Mouse (Mus musculus) liver, embryonic 13.5 days (tissue): ENCODE measurements around the gene Pdzd2. TPM values are rescaled to one million over a fixed set of nuclear protein-coding genes. Genes with fewer than 3 reads are reported as not detected.

ENCODE experiments used
- ATAC-seq: fragments of 200-750 bp; cut with Nextera tagmentation; 2 replicates; pipeline ENCODE4 v1.8.0; 2017; ENCODE audit warnings: low read depth, mild to moderate bottlenecking, moderate number of reproducible peaks, moderate library complexity
- DNase-seq: peaks from one replicate; pipeline ENCODE4 v3.0.0; 2022
- H3K27ac ChIP-seq: fragments of 300-500 bp; sonication (generic); 2 replicates; pipeline ENCODE4 v1.5.1; 2015; ENCODE audit warnings: moderate library complexity, mild to moderate bottlenecking, inconsistent platforms
- H3K27me3 ChIP-seq: fragments of 300-500 bp; sonication (generic); 2 replicates; pipeline ENCODE4 v1.6.1; 2015; ENCODE audit warnings: mild to moderate bottlenecking, inconsistent platforms
- H3K36me3 ChIP-seq: fragments of 300-500 bp; sonication (generic); 2 replicates; pipeline ENCODE4 v1.6.1; 2015; ENCODE audit warnings: mild to moderate bottlenecking, inconsistent platforms
- H3K4me1 ChIP-seq: fragments of 300-500 bp; sonication (generic); replicated peaks from 2 replicates; pipeline ENCODE4 v1.6.1; 2015; ENCODE audit warnings: inconsistent platforms
- H3K4me2 ChIP-seq: fragments of 300-500 bp; sonication (generic); 2 replicates; pipeline ENCODE4 v1.6.1; 2015; ENCODE audit warnings: inconsistent platforms, mild to moderate bottlenecking, moderate library complexity
- H3K4me3 ChIP-seq: fragments of 300-500 bp; sonication (generic); replicated peaks from 2 replicates; pipeline ENCODE4 v1.5.1; 2015; ENCODE audit warnings: mild to moderate bottlenecking, inconsistent platforms
- H3K9ac ChIP-seq: fragments of 300-500 bp; sonication (generic); 2 replicates; pipeline ENCODE4 v1.6.1; 2015; ENCODE audit warnings: mild to moderate bottlenecking, inconsistent platforms
- H3K9me3 ChIP-seq: fragments of 300-500 bp; sonication (generic); replicated peaks from 2 replicates; pipeline ENCODE4 v1.6.1; 2016; ENCODE audit warnings: inconsistent platforms
- WGBS: fragments of 180-500 bp; shearing (Covaris S2); methylation state at CpG from one replicate; pipeline ENCODE4 v1.1.7; 2015; ENCODE audit not compliant: insufficient replicate concordance; 5-methylcytosine and 5-hydroxymethylcytosine counted together
- polyA plus RNA-seq: library from polyadenylated mRNA; unstranded; fragments of >200 nt; fragmentation: Nextera tagmentation; extraction: Ambion mirVana; gene quantifications from 2 replicates; pipeline ENCODE4 v1.2.1, GENCODE M21; 2015

The Pdzd2 gene
- polyA plus RNA-seq, 1 experiment from 2014 or later, result 1.5 TPM

DNA sequence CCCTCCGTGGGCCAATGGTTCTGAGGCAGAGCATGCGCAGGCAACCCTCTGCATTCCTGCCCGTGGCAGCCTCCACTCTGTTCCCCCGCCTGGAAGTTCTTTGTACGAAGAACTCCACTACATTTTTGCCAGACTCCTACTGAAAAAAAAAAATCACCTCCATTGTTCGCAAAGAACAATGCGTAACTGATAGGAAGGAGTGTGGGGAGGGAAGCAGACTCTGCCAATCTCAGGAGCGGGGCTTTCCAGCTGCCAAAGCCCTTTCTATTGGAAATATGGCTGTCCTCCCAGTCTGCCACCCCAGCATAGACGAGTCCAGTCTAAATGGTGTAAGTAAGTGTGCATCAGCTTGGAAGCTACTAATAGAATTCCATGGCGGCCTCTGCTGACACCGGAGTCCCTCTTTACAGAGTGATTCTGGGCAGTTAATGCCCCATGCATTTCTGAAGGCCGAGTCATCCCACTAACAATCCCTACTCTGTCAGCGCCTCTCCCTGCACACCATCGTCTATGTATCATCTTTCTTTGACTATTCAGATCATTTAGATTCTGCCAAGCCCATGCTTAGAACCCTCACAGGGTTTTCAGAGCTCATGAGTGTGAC lies 221.3 kb downstream of the Pdzd2 start:
- Histone ChIP-seq H3K9me3 (no peaks in the 10 kb centered on the region), H3K4me2 (no peak overlapping the region), H3K27me3 (no peaks in the 10 kb centered on the region), H3K4me1 (no peaks in the 10 kb centered on the region), H3K4me3 (no peak overlapping the region), H3K9ac (no peak overlapping the region), H3K36me3 (no peaks in the 10 kb centered on the region), H3K27ac (no peak overlapping the region)
- WGBS, result 54% methylated on average over 14 of the region's 14 CpGs
- ATAC-seq (no peak), DNase-seq (no peak)

DNA sequence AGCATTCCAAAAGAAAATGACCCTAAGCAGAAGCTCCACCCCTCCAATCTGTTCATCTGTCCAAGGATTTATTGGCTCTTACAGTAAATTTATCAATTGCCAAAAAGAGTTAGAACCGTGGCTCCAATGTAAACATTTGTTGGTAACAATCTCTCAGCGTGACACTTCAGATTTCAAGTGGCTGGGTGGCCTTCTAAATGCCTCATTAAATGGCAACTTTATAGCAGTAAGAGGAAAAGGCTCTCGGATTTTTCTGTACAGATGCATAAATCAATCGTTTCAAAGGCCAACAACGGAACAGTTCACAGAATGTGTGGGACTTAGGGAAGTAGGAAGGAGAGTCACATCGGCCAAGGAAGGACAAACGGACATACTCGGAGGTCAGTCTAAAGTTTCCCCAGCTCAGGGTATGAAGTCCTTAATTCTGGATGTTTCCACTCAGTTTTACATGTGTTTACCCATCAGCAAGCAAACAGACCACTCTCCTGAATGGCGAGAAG lies 222.4 kb downstream of the Pdzd2 start:
- no peaks in the 10 kb centered on the region for H3K36me3 ChIP-seq
- no peak overlapping the region for H3K9ac ChIP-seq
- H3K4me1 ChIP-seq, result no peaks in the 10 kb centered on the region
- H3K27me3 ChIP-seq, result no peaks in the 10 kb centered on the region
- no peak overlapping the region for H3K4me2 ChIP-seq
- H3K9me3 ChIP-seq, result no peaks in the 10 kb centered on the region
- WGBS, result 61% methylated on average over 9 of the region's 9 CpGs
- H3K27ac ChIP-seq, result no peak overlapping the region
- no peak for DNase-seq
- ATAC-seq, result no peak
- H3K4me3 ChIP-seq, result no peak overlapping the region

DNA sequence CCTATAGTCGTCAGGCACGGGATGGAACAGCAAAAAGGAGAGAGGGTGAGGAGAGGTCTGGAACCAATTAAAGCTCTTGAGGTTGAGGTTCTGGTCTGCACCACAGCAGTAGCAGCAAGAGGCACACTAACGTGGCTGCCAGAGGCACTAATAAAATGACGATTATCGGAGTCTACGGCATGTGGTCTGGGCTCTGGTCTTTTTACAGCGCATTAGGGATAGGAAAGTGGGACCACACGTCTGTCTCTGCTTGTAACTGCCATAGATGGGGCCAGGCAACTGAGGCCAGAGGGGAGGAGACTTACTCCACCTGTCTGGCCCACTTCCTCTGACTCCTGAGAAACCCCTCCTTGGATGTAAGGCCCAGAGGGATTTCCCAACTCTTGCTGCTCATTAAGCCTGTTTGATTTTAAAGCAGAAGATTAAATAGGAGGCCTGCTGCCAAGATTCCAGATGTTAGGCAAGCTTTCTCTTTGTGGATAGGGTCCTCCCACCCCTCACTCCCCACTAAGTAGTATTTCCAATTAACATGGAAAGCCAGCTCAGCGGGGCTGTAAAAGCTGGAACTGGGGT lies 224.4 kb downstream of the Pdzd2 start:
- no peak overlapping the region for H3K4me3 ChIP-seq
- no peaks in the 10 kb centered on the region for H3K9me3 ChIP-seq
- ATAC-seq, result no peak

DNA sequence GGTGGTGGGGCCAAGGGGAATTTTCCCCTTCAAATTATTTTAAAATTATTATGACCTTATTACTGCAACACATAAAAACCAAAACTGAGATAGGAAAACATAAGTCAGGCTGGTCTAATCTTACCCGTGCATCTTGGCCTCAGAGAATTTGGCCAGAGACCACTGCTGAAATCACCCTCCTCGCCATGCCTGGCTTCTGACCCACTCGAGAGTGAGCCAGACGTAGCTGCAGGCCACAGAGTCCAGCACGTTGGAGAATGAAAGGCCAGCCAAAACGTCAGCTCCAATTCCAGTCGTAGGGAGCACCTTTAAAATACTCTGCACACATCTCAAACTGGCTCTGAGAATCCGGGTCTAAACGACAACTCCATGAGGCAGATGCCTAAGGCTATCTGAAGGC lies 226.2 kb downstream of the Pdzd2 start:
- Histone ChIP-seq H3K9ac (no peak overlapping the region), H3K4me3 (no peak overlapping the region), H3K9me3 (no peaks in the 10 kb centered on the region), H3K4me1 (0 out of 2 replicates have a peak, but pooled peaks cover 4% of the 10 kb centered on the region), H3K36me3 (no peaks in the 10 kb centered on the region), H3K27ac (no peak overlapping the region), H3K4me2 (no peak overlapping the region), H3K27me3 (no peaks in the 10 kb centered on the region)
- no peak for DNase-seq
- no peak for ATAC-seq
- WGBS, result 46% methylated on average over 9 of the region's 9 CpGs

More for the DNA sequence above, 224.4 kb downstream of the Pdzd2 start:
- WGBS, result 73% methylated on average over 9 of the region's 9 CpGs
- Histone ChIP-seq H3K9ac (no peak overlapping the region), H3K4me1 (no peaks in the 10 kb centered on the region), H3K4me2 (no peak overlapping the region), H3K27ac (no peak overlapping the region), H3K36me3 (no peaks in the 10 kb centered on the region), H3K27me3 (no peaks in the 10 kb centered on the region)
- DNase-seq, result no peak

DNA sequence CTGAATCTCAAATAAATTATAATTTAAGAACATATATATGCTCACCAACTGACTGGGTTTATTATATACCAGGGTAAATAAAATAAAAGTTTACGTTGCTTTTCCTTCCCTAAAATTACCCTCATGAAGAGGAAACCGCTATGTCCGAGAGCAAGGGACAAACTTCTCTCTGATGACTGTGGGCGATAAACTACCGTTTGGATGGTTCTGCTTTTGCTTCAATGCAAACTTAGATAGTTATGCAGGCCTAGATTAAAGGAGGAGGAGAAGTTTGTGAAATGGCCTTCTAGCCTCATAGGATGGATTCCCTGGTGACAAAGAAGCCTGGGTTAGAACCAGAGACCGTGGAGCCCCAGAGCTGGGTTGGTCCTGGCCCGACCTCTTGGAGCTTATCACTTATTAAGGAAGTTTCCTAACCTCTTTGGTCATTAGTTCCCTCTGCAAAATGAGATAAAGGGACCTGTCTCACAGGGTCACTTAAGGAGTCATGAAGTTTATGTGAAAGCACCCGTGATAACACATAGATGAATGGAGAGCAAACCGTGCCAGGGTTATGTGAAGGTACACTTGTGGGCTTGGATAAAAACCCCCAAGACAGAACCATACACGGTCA lies 230.9 kb downstream of the Pdzd2 start:
- H3K9me3 ChIP-seq, result no peaks in the 10 kb centered on the region
- H3K36me3 ChIP-seq, result no peaks in the 10 kb centered on the region
- no peak overlapping the region for H3K9ac ChIP-seq
- no peak overlapping the region for H3K27ac ChIP-seq
- H3K4me1 ChIP-seq, result 0 out of 2 replicates have a peak, but pooled peaks cover 9% of the 10 kb centered on the region
- WGBS, result 13% methylated on average over 10 of the region's 10 CpGs
- DNase-seq (no peak), ATAC-seq (no peak)
- H3K4me3 ChIP-seq, result no peak overlapping the region
- H3K4me2 ChIP-seq, result no peak overlapping the region
- H3K27me3 ChIP-seq, result no peaks in the 10 kb centered on the region

DNA sequence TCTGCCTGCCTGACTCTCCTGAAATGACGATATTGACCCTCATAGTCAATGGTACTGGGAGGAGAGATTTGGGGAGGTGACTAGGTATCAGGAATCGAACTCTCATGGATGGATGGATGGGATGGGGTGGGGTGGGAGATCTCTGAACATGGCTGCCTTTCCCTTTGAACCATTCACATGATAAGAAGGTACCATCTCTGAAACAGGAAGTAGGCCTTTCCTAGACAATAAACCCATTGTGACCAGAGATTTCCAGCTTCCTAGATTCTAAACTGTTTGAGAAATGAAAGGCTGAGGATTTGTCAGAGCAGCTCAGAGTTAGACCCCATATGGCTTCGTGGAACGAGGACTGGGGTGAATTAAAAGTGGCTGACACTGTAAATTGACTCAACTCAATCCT lies 232.2 kb downstream of the Pdzd2 start:
- no peak overlapping the region for H3K4me2 ChIP-seq
- no peak for ATAC-seq
- H3K9ac ChIP-seq, result no peak overlapping the region
- H3K4me3 ChIP-seq, result no peak overlapping the region
- H3K27ac ChIP-seq, result no peak overlapping the region
- H3K9me3 ChIP-seq, result no peaks in the 10 kb centered on the region
- DNase-seq, result no peak
- H3K27me3 ChIP-seq, result no peaks in the 10 kb centered on the region
- no peaks in the 10 kb centered on the region for H3K36me3 ChIP-seq
- WGBS, result 57% methylated on average over 4 of the region's 4 CpGs
- 0 out of 2 replicates have a peak, but pooled peaks cover 16% of the 10 kb centered on the region for H3K4me1 ChIP-seq

DNA sequence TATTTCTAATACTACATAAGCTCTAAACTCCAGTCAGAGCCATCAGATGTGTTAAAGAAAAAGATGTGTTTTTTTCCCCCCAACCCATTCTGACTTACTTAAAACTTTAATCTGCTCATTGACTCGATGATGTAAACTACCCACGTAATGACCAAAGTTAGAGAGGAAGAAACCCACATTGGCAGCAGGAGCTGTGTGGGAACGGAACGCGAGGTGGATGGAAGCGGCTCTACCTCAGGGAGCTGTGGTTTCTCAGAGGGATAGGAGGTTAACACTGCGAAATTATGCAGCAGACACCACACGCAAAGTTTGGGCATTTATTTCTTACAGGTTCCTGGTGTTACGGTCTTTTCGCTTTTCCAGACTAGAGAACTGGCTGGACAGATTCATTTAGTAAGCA lies 233.2 kb downstream of the Pdzd2 start:
- no peak overlapping the region for H3K9ac ChIP-seq
- H3K4me1 ChIP-seq, result peaks cover 16% of the 10 kb centered on the region; the same call in 1 of the 2 replicates
- no peak overlapping the region for H3K4me2 ChIP-seq
- 81% methylated on average over 10 of the region's 10 CpGs for WGBS
- H3K9me3 ChIP-seq, result no peaks in the 10 kb centered on the region
- no peaks in the 10 kb centered on the region for H3K27me3 ChIP-seq
- H3K4me3 ChIP-seq, result no peak overlapping the region
- ATAC-seq, result no peak
- no peaks in the 10 kb centered on the region for H3K36me3 ChIP-seq
- DNase-seq, result no peak
- H3K27ac ChIP-seq, result no peak overlapping the region

DNA sequence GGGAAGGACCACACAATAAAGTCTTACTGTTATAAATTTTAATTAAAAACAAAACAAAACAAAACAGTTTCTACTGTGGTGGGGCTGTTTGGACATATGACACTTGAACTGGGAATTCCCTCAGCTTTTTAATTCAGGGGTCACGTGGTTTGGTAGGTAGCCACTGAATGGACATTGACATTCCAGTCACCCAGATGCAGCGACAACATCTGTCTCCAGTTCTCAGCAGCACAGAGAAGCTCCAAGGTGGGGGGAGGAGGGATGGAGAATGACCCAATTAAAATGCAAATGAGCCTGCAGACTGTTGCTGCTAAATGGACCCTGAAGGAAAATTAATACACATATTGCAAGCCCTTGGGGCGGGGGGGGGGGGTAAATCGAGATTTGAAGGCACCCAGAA lies 233.6 kb downstream of the Pdzd2 start:
- Histone ChIP-seq H3K4me1 (peaks cover 16% of the 10 kb centered on the region; the same call in 1 of the 2 replicates), H3K36me3 (no peaks in the 10 kb centered on the region), H3K4me3 (no peak overlapping the region), H3K4me2 (no peak overlapping the region), H3K9me3 (no peaks in the 10 kb centered on the region), H3K9ac (no peak overlapping the region), H3K27ac (no peak overlapping the region), H3K27me3 (no peaks in the 10 kb centered on the region)
- 62% methylated on average over 4 of the region's 4 CpGs for WGBS
- no peak for DNase-seq
- ATAC-seq, result no peak

DNA sequence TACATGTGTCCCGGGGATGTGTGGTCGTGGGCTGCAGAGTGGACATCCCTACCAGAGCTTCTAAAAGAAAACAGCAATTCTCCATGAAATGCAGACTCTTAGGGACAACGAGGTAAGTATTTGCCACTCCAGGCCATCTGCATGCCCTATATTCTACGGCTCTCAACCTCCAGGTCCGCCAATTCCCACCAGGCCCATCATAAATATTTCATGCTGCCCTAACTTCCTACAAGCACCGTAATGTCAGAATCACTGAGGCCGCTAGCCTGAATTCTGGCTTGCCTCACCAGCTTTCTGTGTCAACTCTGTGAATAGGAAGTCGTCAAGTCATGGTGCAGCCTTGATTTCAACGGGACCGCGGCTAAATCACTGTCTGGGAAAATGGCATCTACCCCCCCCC lies 234.2 kb downstream of the Pdzd2 start:
- Histone ChIP-seq H3K27ac (no peak overlapping the region), H3K4me2 (no peak overlapping the region), H3K36me3 (no peaks in the 10 kb centered on the region), H3K9ac (no peak overlapping the region), H3K27me3 (no peaks in the 10 kb centered on the region), H3K4me1 (peaks cover 16% of the 10 kb centered on the region), H3K9me3 (no peaks in the 10 kb centered on the region), H3K4me3 (no peak overlapping the region)
- ATAC-seq (no peak), DNase-seq (no peak)
- 77% methylated on average over 11 of the region's 11 CpGs for WGBS

DNA sequence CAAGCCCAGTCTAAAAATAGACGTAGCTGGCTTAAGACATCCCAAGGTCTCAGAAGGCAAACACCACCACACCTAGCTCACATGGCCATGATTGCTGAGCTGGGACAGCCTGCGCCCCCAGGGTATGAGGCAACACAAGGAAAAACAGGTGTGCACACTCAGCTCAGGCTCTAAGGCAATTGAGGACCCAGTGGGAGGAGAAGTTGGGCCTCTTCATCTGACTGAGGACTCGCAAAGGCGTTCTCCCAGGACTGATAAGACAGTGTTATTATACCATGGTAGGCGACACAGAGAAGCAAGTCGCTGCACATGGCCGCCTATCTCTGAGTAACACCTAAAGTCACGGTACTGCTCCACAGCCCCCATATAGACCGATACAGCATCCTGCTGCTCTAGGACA lies 235.8 kb downstream of the Pdzd2 start:
- WGBS, result 28% methylated on average over 9 of the region's 9 CpGs

DNA sequence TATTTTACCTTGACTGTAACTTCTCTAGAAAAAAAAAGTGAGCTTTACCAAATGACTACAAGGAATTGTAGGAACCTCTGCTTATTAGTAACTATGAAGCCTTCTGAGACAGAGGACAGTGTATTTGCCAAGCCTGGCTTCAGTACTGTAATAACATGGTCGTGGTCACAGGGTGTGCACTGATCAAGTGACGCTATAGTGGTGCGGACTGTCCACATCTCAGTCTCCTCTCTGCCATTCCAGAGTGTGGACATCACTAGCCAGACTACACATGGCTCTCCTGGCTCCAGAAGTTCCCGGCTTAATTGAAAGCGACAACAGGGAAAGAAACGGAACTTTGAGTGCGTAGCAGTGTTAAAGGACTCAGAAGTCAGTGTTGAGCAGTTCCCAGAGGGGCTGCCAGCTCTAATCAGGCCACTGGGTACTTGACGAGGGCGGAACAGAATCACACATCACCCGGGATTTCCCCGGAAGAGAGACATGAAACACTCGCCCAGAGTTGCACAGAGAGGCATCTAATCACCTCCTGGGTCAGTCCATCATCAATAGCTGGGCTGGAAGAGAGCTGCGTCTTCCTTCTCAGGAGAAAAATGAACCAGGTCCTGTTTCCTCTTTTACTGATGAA lies 237.7 kb downstream of the Pdzd2 start:
- Histone ChIP-seq H3K9me3 (no peaks in the 10 kb centered on the region), H3K36me3 (no peaks in the 10 kb centered on the region), H3K27ac (no peak overlapping the region), H3K9ac (no peak overlapping the region), H3K4me2 (no peak overlapping the region), H3K4me1 (peaks cover 12% of the 10 kb centered on the region), H3K4me3 (no peak overlapping the region), H3K27me3 (no peaks in the 10 kb centered on the region)
- ATAC-seq (no peak), DNase-seq (no peak)
- WGBS, result 66% methylated on average over 13 of the region's 13 CpGs

More for the DNA sequence above, 235.8 kb downstream of the Pdzd2 start:
- DNase-seq (no peak), ATAC-seq (no peak; the same call in 1 of the 2 replicates)
- Histone ChIP-seq H3K9ac (no peak overlapping the region), H3K36me3 (no peaks in the 10 kb centered on the region), H3K9me3 (no peaks in the 10 kb centered on the region), H3K4me2 (no peak overlapping the region), H3K27me3 (no peaks in the 10 kb centered on the region), H3K4me3 (no peak overlapping the region), H3K27ac (no peak overlapping the region), H3K4me1 (peaks cover 14% of the 10 kb centered on the region)
